Mouse (Mus musculus): ENCODE measurements around the gene Olfr155.

- TF ChIP-seq CTCF (IDR thresholded peaks at IDR 0.05; ENCODE audit: borderline replicate concordance, insufficient read depth, low read length) (no peak), POLR2A (IDR thresholded peaks at IDR 0.05; ENCODE audit: low read depth, low read length) (no peak)
These were observed 11.9 kb downstream of the Olfr155 start for GRCm38 (mm10) chr4:43863298-43863697.

Measured in embryonic fibroblast, embryonic 13.5 days (primary cell).